Mouse (Mus musculus) neural tube, embryonic 14.5 days (tissue): ENCODE results near the gene Kmt5c. TPM values are rescaled to one million over a fixed set of nuclear protein-coding genes. Genes with fewer than 3 reads are reported as not detected.

ENCODE experiments used
- ATAC-seq: fragments of 200-750 bp; cut with Nextera tagmentation; 2 replicates; pipeline ENCODE4 v1.8.0; 2017; ENCODE audit warnings: low read depth, mild to moderate bottlenecking, moderate TSS enrichment, moderate library complexity
- H3K27ac ChIP-seq: fragments of 300-500 bp; sonication (generic); 2 replicates; pipeline ENCODE4 v1.5.1; 2014; ENCODE audit warnings: low read depth, mild to moderate bottlenecking, control low read depth, low read length, moderate library complexity, mixed read lengths
- H3K27me3 ChIP-seq: fragments of 300-500 bp; sonication (generic); 2 replicates; pipeline ENCODE4 v1.6.1; 2014; ENCODE audit warnings: low read length; ENCODE audit not compliant: control insufficient read depth, insufficient read depth
- H3K36me3 ChIP-seq: fragments of 300-500 bp; sonication (generic); 2 replicates; pipeline ENCODE4 v1.6.1; 2014; ENCODE audit warnings: low read length, mixed read lengths; ENCODE audit not compliant: control insufficient read depth, insufficient read depth
- H3K4me1 ChIP-seq: fragments of 300-500 bp; sonication (generic); 2 replicates; pipeline ENCODE4 v1.6.1; 2014; ENCODE audit warnings: low read length; ENCODE audit not compliant: control insufficient read depth, insufficient read depth
- H3K4me2 ChIP-seq: fragments of 300-500 bp; sonication (generic); 2 replicates; pipeline ENCODE4 v1.6.1; 2014; ENCODE audit warnings: mild to moderate bottlenecking, low read depth, low read length, control low read depth
- H3K4me3 ChIP-seq: fragments of 300-500 bp; sonication (generic); 2 replicates; pipeline ENCODE4 v1.5.1; 2014; ENCODE audit warnings: low read depth, low read length, control low read depth, mixed read lengths
- H3K9ac ChIP-seq: fragments of 300-500 bp; sonication (generic); replicated peaks from 2 replicates; pipeline ENCODE4 v1.6.1; 2014; ENCODE audit warnings: low read depth, mild to moderate bottlenecking, control low read depth, low read length, mixed read lengths
- H3K9me3 ChIP-seq: fragments of 300-500 bp; sonication (generic); 2 replicates; pipeline ENCODE4 v1.6.1; 2016; ENCODE audit warnings: low read length; ENCODE audit not compliant: control insufficient read depth
- WGBS: fragments of 180-500 bp; shearing (Covaris S2); extraction: QIAGEN DNeasy Blood & Tissue Kit; methylation state at CpG from one replicate; pipeline ENCODE4 v1.1.7; 2014; 5-methylcytosine and 5-hydroxymethylcytosine counted together
- polyA plus RNA-seq: library from polyadenylated mRNA; unstranded; fragments of >200 nt; fragmentation: Nextera tagmentation; extraction: Ambion mirVana; gene quantifications from 2 replicates; pipeline ENCODE4 v1.2.1, GENCODE M21; 2014

Kmt5c gene
- polyA plus RNA-seq, 1 experiment from 2014 or later, result 50.9 TPM

DNA sequence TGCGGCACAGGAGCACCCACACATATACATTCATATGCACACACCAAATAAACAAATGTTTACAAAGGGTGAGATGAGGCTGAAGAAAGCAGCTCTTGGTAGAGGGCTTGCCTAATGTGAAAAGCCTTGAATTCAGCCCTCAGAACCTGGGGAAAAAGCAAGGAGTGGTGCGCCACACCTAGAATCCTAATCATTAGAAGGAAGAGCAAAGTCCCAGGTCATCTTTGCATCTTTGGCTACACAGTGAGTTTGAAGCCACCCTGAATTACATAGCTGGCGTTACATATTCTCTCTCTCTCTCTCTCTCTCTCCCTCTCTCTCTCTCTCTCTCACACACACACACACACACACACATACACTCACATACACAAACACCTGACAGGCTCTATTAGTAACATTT lies 20.6 kb upstream of the Kmt5c start:
- H3K4me3 ChIP-seq, result no peak overlapping the region
- WGBS, result 96% methylated on average over 3 of the region's 3 CpGs
- no peaks in the 10 kb centered on the region for H3K4me1 ChIP-seq
- no peak for ATAC-seq
- H3K9ac ChIP-seq, result no peak overlapping the region
- no peak overlapping the region for H3K4me2 ChIP-seq
- peaks cover 19% of the 10 kb centered on the region for H3K36me3 ChIP-seq
- H3K9me3 ChIP-seq, result no peaks in the 10 kb centered on the region
- no peak overlapping the region for H3K27ac ChIP-seq
- H3K27me3 ChIP-seq, result no peaks in the 10 kb centered on the region

DNA sequence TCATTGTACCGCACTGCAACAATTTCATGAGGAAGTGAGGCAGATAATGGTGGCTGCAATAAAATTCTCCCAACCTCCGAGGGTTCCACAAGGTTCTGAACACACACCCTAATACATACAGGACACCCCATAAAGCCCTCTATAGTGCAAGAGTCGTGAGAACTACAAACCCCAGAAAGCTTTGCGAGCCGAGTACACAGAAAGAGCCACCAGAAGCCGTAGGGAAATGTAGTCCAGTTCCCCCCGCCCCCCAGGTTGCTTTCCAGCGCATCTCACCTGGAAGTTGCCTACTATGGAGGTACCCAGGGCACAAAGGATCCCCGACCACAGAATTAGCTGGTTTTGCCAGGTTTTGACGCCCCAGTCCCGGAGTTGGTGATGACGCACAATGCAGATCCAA lies 16.4 kb upstream of the Kmt5c start:
- no peak overlapping the region for H3K27ac ChIP-seq
- ATAC-seq, result peak; percentile 86; the same call in 1 of the 2 replicates
- peak overlapping the region; percentile 28; the same call in 1 of the 2 replicates for H3K4me2 ChIP-seq
- H3K36me3 ChIP-seq, result no peaks in the 10 kb centered on the region
- no peak overlapping the region; the same call in 1 of the 2 replicates for H3K9ac ChIP-seq
- peak overlapping the region; percentile 1; the same call in 1 of the 2 replicates for H3K4me3 ChIP-seq
- no peaks in the 10 kb centered on the region for H3K9me3 ChIP-seq
- 40% methylated on average over 12 of the region's 12 CpGs for WGBS
- no peaks in the 10 kb centered on the region for H3K27me3 ChIP-seq
- no peaks in the 10 kb centered on the region for H3K4me1 ChIP-seq

DNA sequence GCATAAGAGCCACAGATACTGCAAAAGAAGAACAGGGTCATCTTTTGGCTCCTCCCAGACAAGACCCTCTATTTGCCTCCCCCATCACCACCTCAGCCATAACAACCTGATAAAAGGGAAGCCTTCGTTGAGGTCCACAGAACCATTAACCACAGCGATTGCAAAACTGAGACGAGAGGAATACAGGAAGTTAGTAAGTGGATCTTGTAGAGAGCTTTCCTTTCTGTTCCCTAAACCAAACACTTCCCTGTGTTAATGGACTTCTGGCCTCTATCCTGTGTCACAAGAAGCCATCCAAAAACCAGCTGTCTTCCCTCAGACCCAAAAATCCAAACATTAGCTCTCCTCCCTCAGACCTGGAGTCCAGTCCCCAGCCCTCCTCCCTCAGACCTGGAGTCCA lies 15.6 kb upstream of the Kmt5c start:
- no peak overlapping the region for H3K9ac ChIP-seq
- no peaks in the 10 kb centered on the region for H3K36me3 ChIP-seq
- H3K9me3 ChIP-seq, result no peaks in the 10 kb centered on the region
- no peak overlapping the region for H3K4me3 ChIP-seq
- H3K4me2 ChIP-seq, result no peak overlapping the region
- no peaks in the 10 kb centered on the region for H3K27me3 ChIP-seq
- 76% methylated on average over 3 of the region's 3 CpGs for WGBS
- no peak overlapping the region for H3K27ac ChIP-seq
- ATAC-seq, result no peak
- no peaks in the 10 kb centered on the region for H3K4me1 ChIP-seq

DNA sequence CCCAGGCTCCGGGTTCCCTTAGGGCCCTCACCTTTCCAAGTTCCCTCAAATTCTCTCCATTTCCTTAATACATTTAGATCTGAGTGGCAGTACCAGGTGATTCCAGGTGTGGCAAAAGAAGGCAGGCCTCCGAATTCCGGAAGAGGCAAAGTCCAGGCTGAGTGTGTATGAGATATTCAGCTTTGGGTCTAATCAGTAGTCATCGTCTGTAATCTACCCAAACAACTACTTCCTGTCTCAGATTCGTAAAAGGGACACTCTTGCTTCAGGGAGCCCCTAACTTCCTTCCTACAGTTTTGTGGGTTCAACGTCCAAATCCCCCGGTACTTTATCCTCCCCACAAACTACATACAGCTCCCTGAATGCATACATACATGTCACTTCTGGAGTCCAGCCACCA lies 14.7 kb upstream of the Kmt5c start, which contains the start of gene Tmem150b:
Gene Tmem150b (minus strand): TSS at position 81 of the 400 bp plus-strand sequence.
- WGBS, result 84% methylated on average over 7 of the region's 7 CpGs
- H3K4me3 ChIP-seq, result no peak within 1 kb of the TSS
- ATAC-seq, result no peak

DNA sequence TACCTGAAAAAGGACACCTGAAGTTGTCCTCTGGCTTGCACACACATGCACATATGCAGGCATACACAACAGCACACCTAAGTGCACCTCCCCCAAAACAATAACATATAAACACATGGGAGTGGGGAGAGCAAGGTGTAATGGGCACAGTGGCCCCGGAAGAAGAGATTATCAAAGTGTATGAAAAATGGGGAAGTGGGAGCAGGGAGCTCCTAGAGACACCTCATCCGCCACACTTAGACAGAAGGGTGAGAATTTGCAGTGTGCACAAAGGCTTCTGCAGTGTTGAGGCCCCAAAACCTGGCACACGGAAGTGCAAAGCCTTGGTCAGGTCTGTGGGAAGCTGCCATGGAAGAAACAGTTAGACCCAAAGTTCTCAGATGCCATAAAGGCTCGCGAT lies 8.8 kb upstream of the Kmt5c start:
- no peak for ATAC-seq
- Histone ChIP-seq H3K36me3 (no peaks in the 10 kb centered on the region), H3K9ac (no peak overlapping the region), H3K4me2 (no peak overlapping the region), H3K27ac (no peak overlapping the region), H3K4me3 (no peak overlapping the region), H3K27me3 (no peaks in the 10 kb centered on the region), H3K9me3 (no peaks in the 10 kb centered on the region), H3K4me1 (no peaks in the 10 kb centered on the region)
- 84% methylated on average over 5 of the region's 5 CpGs for WGBS

More for the DNA sequence above, 14.7 kb upstream of the Kmt5c start, which contains the start of gene Tmem150b:
- Histone ChIP-seq H3K9ac (no peak within 1 kb of the TSS), H3K36me3 (no peaks in the 10 kb centered on the region), H3K27ac (no peak within 1 kb of the TSS), H3K4me2 (no peak within 1 kb of the TSS), H3K27me3 (no peaks in the 10 kb centered on the region), H3K9me3 (no peaks in the 10 kb centered on the region), H3K4me1 (no peaks in the 10 kb centered on the region)

DNA sequence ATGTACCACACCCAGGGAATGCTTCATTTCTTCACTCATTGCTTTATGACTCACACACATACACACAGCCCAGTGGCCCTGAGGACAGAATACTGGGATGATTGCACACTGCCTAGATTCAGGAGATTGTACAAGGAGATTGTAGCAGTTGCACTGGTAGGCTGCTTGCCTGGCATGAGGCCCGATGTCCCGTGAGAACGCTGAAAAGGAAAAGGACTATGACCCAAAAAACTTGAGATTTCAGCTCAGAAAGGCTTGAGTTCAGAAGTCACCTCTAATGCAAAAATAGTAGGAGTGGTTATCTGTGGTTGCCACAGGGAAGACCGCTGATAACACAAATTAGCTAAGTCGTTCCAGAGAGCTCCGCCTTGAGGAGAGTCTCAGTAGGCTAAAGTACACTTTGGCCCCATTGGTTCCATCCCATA lies 6.9 kb upstream of the Kmt5c start:
- ATAC-seq, result no peak
- Histone ChIP-seq H3K4me3 (no peak overlapping the region), H3K9ac (no peak overlapping the region), H3K36me3 (no peaks in the 10 kb centered on the region), H3K27ac (no peak overlapping the region), H3K4me1 (no peaks in the 10 kb centered on the region), H3K27me3 (no peaks in the 10 kb centered on the region), H3K4me2 (no peak overlapping the region), H3K9me3 (no peaks in the 10 kb centered on the region)
- 70% methylated on average over 6 of the region's 6 CpGs for WGBS

DNA sequence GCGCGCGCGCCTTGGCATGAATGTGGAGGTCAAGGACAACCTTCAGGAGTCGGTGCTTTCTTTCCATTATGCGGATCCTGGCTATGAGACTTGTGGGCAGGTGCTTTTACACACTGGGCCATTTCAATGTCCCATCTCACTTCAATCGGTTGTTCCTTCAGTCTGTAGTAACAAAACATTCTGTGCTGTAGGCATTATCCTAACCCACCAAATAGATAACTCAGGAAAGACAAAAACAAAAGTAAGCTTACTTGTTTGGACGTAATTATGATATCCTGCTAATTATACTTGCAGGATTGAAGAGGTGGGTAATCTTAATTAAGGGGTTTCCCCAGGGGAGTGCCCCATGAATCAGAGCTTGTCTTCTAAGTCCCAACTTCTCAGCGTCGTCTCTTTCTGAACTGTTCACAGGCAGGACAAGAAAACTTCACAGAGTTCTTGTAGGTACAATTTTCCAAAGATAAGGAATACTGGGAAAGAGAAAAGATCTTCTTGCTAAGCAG lies 823 bp upstream of the Kmt5c start:
- peak overlapping the region; percentile 80 for H3K27ac ChIP-seq
- H3K4me2 ChIP-seq, result peak overlapping the region; percentile 84
- peaks cover 31% of the 10 kb centered on the region for H3K4me1 ChIP-seq
- H3K9ac ChIP-seq, result peak overlapping the region; percentile 28; the same call in 1 of the 2 replicates
- 35% methylated on average over 10 of the region's 10 CpGs for WGBS
- no peaks in the 10 kb centered on the region for H3K9me3 ChIP-seq
- H3K36me3 ChIP-seq, result no peaks in the 10 kb centered on the region
- H3K27me3 ChIP-seq, result no peaks in the 10 kb centered on the region
- ATAC-seq, result no peak
- peak overlapping the region; percentile 74 for H3K4me3 ChIP-seq

DNA sequence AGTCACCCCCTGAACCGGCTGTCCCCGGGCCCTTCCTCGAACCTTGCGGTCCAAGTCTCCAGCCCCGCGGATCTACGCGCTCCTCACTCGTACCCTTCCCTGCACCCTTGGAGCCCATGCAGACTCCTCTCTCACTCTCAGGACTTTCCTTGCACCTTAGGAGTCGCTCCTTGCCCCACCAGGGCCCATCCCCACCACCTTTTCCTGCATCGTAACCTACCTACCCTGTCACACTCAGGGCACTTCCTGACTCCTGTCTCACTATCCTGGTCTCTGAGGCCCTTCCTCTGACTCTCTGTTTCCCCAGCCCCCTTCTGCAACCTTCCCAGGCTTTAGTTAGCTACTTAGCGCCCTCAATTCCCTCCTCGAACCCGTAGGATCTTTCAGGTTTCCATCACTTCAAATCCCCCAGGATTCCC lies 403 bp downstream of the Kmt5c start:
- peak overlapping the region; percentile 74 for H3K4me3 ChIP-seq
- peaks cover 31% of the 10 kb centered on the region for H3K4me1 ChIP-seq
- H3K9me3 ChIP-seq, result no peaks in the 10 kb centered on the region
- H3K27ac ChIP-seq, result peak overlapping the region; percentile 91
- H3K36me3 ChIP-seq, result no peaks in the 10 kb centered on the region
- WGBS, result 1% methylated on average over 14 of the region's 14 CpGs
- peak; percentile 53 for ATAC-seq
- H3K4me2 ChIP-seq, result peak overlapping the region; percentile 84
- peak overlapping the region; percentile 87 for H3K9ac ChIP-seq
- no peaks in the 10 kb centered on the region for H3K27me3 ChIP-seq

DNA sequence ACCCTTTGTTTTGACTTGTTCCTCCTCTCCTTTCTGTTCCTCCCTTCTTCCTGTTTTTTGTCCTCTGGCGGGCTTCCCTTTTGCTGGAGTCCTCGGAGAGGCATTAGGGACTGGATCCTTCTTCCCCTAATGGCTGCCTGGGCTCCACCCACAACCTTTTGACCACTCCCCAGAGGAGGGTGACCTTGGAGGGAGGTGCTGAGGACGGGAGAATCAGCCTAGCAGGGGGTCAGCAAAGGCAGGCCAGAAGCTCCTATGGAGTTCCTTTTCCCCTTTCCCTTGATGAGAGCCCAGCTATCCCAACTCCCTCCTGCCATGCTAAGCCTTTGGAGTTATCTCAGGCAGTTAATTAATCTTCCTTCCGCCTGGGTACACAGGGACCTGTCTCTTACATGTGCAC lies 1.2 kb downstream of the Kmt5c start:
- WGBS, result 0% methylated on average over 4 of the region's 4 CpGs
- Histone ChIP-seq H3K27me3 (no peaks in the 10 kb centered on the region), H3K4me1 (peaks cover 31% of the 10 kb centered on the region), H3K4me3 (peak overlapping the region; percentile 74), H3K36me3 (no peaks in the 10 kb centered on the region; the same call in 1 of the 2 replicates), H3K4me2 (peak overlapping the region; percentile 84), H3K9me3 (no peaks in the 10 kb centered on the region), H3K27ac (peak overlapping the region; percentile 91), H3K9ac (peak overlapping the region; percentile 87)
- no peak for ATAC-seq
